Mouse (Mus musculus) neural tube, embryonic 14.5 days (tissue): ENCODE measurements around the gene Derl3. TPM values are rescaled to one million over a fixed set of nuclear protein-coding genes. Genes with fewer than 3 reads are reported as not detected.
"Not testable (repeated sequence)": the region's sequence is repeated elsewhere in the genome, so short reads cannot be mapped to it uniquely, and the experiment has no call there.

Source experiments
- ATAC-seq: fragments of 200-750 bp; cut with Nextera tagmentation; 2 replicates; pipeline ENCODE4 v1.8.0; 2017; ENCODE audit warnings: low read depth, mild to moderate bottlenecking, moderate TSS enrichment, moderate library complexity
- H3K27ac ChIP-seq: fragments of 300-500 bp; sonication (generic); 2 replicates; pipeline ENCODE4 v1.5.1; 2014; ENCODE audit warnings: low read depth, mild to moderate bottlenecking, control low read depth, low read length, moderate library complexity, mixed read lengths
- H3K27me3 ChIP-seq: fragments of 300-500 bp; sonication (generic); 2 replicates; pipeline ENCODE4 v1.6.1; 2014; ENCODE audit warnings: low read length; ENCODE audit not compliant: control insufficient read depth, insufficient read depth
- H3K36me3 ChIP-seq: fragments of 300-500 bp; sonication (generic); 2 replicates; pipeline ENCODE4 v1.6.1; 2014; ENCODE audit warnings: low read length, mixed read lengths; ENCODE audit not compliant: control insufficient read depth, insufficient read depth
- H3K4me1 ChIP-seq: fragments of 300-500 bp; sonication (generic); 2 replicates; pipeline ENCODE4 v1.6.1; 2014; ENCODE audit warnings: low read length; ENCODE audit not compliant: control insufficient read depth, insufficient read depth
- H3K4me2 ChIP-seq: fragments of 300-500 bp; sonication (generic); 2 replicates; pipeline ENCODE4 v1.6.1; 2014; ENCODE audit warnings: mild to moderate bottlenecking, low read depth, low read length, control low read depth
- H3K4me3 ChIP-seq: fragments of 300-500 bp; sonication (generic); 2 replicates; pipeline ENCODE4 v1.5.1; 2014; ENCODE audit warnings: low read depth, low read length, control low read depth, mixed read lengths
- H3K9ac ChIP-seq: fragments of 300-500 bp; sonication (generic); replicated peaks from 2 replicates; pipeline ENCODE4 v1.6.1; 2014; ENCODE audit warnings: low read depth, mild to moderate bottlenecking, control low read depth, low read length, mixed read lengths
- H3K9me3 ChIP-seq: fragments of 300-500 bp; sonication (generic); 2 replicates; pipeline ENCODE4 v1.6.1; 2016; ENCODE audit warnings: low read length; ENCODE audit not compliant: control insufficient read depth
- WGBS: fragments of 180-500 bp; shearing (Covaris S2); extraction: QIAGEN DNeasy Blood & Tissue Kit; methylation state at CpG from one replicate; pipeline ENCODE4 v1.1.7; 2014; 5-methylcytosine and 5-hydroxymethylcytosine counted together
- polyA plus RNA-seq: library from polyadenylated mRNA; unstranded; fragments of >200 nt; fragmentation: Nextera tagmentation; extraction: Ambion mirVana; gene quantifications from 2 replicates; pipeline ENCODE4 v1.2.1, GENCODE M21; 2014

The Derl3 gene
- polyA plus RNA-seq, 1 experiment from 2014 or later: 1.9 TPM

DNA sequence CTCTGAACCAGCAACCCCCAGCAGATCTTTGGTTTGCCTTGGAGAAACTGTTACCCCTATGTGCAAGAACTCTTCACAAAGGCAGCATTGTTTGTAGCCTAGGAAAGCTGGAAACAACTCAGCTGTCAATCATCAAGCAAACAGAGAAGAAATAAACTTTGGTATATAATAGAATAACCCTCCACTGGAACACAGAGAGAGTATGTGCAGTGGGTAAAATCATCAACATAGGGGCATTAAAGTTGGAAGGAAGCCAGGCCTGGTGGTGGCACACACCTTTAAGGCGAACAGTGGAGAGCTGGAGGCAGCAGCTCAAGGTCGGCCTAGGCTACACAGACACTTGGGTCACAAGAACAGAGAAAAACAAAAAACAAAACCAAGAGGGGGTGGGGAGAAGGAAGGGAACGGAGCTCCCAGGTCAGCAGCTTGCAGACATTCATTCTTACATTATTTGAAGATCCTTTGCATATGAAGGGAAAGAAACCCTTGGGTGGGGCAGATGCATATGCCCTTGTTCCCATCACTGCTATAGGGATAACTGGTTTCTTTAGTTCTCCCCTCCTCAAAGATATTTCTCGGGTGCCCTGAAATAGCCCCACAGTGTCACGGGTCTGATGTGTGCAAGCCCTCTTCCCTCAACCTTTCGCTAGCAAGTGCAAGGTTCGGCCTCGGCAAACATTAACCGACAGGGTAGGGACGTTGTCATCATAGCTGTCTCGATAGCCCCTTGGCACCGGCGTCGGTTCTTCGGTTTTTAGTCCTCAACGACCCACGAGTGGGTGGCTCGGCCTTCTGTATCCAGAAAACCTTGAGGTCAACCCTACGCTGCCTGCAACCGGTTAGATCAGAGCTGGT, 11.4 kb upstream of the Derl3 start:
- Histone ChIP-seq H3K4me3 (no peak overlapping the region), H3K36me3 (no peaks in the 10 kb centered on the region), H3K27me3 (no peaks in the 10 kb centered on the region), H3K4me2 (no peak overlapping the region), H3K9ac (no peak overlapping the region), H3K4me1 (no peaks in the 10 kb centered on the region), H3K9me3 (no peaks in the 10 kb centered on the region), H3K27ac (no peak overlapping the region)
- no peak for ATAC-seq
- WGBS: 21% methylated on average over 20 of the region's 20 CpGs

GRCm38 (mm10) chr10:75882433-75883231, 10.6 kb upstream of the Derl3 start:
- no peak overlapping the region for H3K4me3 ChIP-seq
- no peaks in the 10 kb centered on the region for H3K9me3 ChIP-seq
- no peaks in the 10 kb centered on the region for H3K27me3 ChIP-seq
- no peaks in the 10 kb centered on the region for H3K4me1 ChIP-seq
- H3K27ac ChIP-seq: no peak overlapping the region
- no peak overlapping the region for H3K4me2 ChIP-seq
- WGBS: 6% methylated on average over 15 of the region's 15 CpGs
- ATAC-seq: peak; percentile 47; the same call in 1 of the 2 replicates
- no peak overlapping the region for H3K9ac ChIP-seq
- H3K36me3 ChIP-seq: no peaks in the 10 kb centered on the region

DNA sequence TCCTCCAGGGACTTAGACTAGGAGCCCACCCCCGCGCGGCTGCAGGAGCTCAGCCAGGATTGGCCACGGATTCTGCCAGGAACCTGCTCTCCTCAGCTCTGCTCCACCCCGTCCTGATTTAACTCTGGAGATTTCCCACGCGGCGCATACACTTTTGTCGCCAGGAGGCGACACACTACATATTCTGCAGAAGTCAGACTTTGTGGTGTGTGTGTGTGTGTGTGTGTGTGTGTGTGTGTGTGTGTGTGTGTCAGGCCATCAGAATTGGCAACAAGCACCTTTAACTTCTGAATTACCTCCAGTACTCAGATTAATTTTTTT, 10.0 kb upstream of the Derl3 start:
- H3K4me1 ChIP-seq: no peaks in the 10 kb centered on the region
- no peaks in the 10 kb centered on the region for H3K9me3 ChIP-seq
- H3K4me2 ChIP-seq: no peak overlapping the region
- no peak overlapping the region for H3K27ac ChIP-seq
- peak; percentile 72 for ATAC-seq
- WGBS: under 1% methylated on average over 10 of the region's 10 CpGs
- no peak overlapping the region for H3K9ac ChIP-seq
- H3K36me3 ChIP-seq: no peaks in the 10 kb centered on the region
- H3K4me3 ChIP-seq: no peak overlapping the region
- H3K27me3 ChIP-seq: no peaks in the 10 kb centered on the region

DNA sequence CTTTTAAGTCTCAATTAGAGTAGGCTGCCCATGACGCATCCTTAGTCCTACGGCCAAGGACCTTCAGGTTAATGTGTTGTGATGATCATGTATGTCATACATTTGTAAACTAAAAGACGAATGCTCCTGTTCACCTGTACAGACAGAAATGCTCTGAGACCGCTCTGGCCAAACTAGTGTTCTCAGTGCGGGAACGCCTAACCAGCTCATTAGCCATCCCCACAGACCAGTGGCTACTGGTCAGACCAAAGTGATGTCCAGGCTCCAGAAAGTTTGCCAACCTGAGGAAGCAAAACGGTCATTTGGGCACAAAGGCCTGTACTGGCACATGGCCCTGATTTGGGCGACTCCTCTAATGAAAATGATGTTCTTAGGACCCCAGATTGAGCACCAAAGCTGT, 8.5 kb upstream of the Derl3 start:
- no peaks in the 10 kb centered on the region for H3K4me1 ChIP-seq
- H3K4me2 ChIP-seq: no peak overlapping the region
- no peaks in the 10 kb centered on the region for H3K9me3 ChIP-seq
- no peaks in the 10 kb centered on the region for H3K36me3 ChIP-seq
- WGBS: 95% methylated on average over 8 of the region's 8 CpGs
- ATAC-seq: no peak
- no peaks in the 10 kb centered on the region for H3K27me3 ChIP-seq
- H3K4me3 ChIP-seq: no peak overlapping the region
- H3K9ac ChIP-seq: no peak overlapping the region
- H3K27ac ChIP-seq: no peak overlapping the region

DNA sequence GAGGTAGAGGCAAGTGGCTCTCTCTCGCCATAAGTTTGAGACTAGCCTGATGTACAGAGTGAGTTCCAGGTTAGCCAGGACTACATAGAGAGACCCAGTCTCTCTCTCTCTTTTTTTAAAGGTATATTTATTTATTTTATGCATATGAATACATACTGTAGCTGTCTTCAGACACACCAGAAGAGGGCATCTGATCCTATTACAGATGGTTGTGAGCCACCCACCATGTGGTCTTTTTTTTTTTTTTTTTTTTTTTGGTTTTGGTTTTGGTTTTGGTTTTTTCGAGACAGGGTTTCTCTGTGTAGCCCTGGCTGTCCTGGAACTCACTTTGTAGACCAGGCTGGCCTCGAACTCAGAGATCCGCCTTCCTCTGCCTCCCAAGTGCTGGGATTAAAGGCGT, 5.7 kb upstream of the Derl3 start:
- 93% methylated on average over 5 of the region's 5 CpGs for WGBS

DNA sequence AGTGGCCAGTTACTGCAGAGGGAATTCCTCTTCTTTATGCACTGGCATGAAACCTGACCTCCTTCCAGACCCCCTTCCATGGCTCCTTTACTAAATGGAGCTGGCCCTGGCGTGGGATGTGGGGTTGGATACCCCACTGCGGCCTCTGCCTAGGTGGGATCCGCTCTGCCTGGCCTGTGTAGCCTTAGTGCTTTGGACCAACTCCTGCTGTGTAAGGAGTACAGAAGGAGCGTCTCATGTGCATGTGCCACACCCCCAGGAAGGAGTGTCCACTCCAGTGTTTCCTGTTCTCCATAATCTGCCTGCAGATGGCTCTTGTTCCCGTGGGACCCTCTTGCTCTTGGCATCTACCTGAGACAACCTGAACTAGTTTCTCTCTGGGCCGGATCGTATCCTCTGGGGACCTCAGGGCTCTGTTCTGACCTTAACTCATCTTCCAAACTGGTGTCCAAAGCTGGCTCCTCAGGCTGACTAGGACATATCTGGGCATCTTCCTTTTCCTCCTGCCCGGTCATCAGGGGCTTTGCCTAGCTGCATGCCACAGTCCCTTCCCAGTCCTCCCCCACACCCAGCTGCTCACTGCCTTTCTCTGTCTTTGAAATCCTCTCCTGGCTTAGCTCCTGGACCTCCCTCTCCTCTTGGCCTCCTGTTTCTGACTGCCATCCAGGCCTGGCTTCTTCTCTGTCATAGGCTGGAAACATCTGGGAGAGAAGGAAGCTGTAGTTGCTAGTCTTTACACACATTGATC, 3.6 kb upstream of the Derl3 start:
- 55% methylated on average over 8 of the region's 8 CpGs for WGBS
- Histone ChIP-seq H3K4me1 (no peaks in the 10 kb centered on the region; the same call in none of the 2 replicates), H3K4me2 (no peak overlapping the region), H3K4me3 (no peak overlapping the region), H3K9me3 (no peaks in the 10 kb centered on the region), H3K27me3 (no peaks in the 10 kb centered on the region), H3K27ac (no peak overlapping the region), H3K36me3 (peaks cover under 1% of the 10 kb centered on the region; the same call in 1 of the 2 replicates), H3K9ac (no peak overlapping the region)
- ATAC-seq: no peak

More for the DNA sequence above, 5.7 kb upstream of the Derl3 start:
- H3K9me3 ChIP-seq, H3K36me3 ChIP-seq, H3K4me1 ChIP-seq, ATAC-seq, H3K4me2 ChIP-seq, H3K4me3 ChIP-seq, H3K27me3 ChIP-seq, H3K9ac ChIP-seq, H3K27ac ChIP-seq: not testable (repeated sequence)

GRCm38 (mm10) chr10:75894601-75895000, 1.4 kb downstream of the Derl3 start:
- no peak overlapping the region for H3K4me3 ChIP-seq
- WGBS: 79% methylated on average over 6 of the region's 6 CpGs
- H3K36me3 ChIP-seq: peaks cover 29% of the 10 kb centered on the region
- H3K9ac ChIP-seq: no peak overlapping the region
- no peak overlapping the region for H3K4me2 ChIP-seq
- H3K27me3 ChIP-seq: no peaks in the 10 kb centered on the region
- H3K4me1 ChIP-seq: no peaks in the 10 kb centered on the region; the same call in none of the 2 replicates
- ATAC-seq: no peak
- no peak overlapping the region for H3K27ac ChIP-seq
- no peaks in the 10 kb centered on the region for H3K9me3 ChIP-seq

DNA sequence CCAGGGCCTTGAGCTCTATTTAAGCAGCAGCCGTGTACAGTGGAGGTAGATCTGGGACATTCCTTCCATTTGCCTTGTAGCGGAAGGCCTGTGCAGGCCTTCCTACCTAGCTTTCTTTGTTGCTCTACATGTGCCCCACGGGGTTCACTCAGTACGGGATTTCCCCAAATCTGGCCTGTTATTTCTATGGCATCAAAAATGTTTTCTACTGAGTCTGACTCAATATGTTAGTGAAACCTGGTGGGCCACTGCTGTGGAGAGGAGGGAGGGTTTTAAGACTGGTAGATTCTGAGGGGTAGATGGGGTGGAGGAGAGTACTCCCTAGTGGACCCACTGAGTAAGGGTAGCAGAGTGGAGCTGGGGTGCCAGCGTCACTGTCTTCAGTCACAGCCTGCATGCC, 2.5 kb downstream of the Derl3 start:
- peaks cover 35% of the 10 kb centered on the region for H3K36me3 ChIP-seq
- 94% methylated on average over 5 of the region's 5 CpGs for WGBS

More for the DNA sequence above, 2.5 kb downstream of the Derl3 start:
- Histone ChIP-seq H3K4me2 (no peak overlapping the region), H3K27ac (no peak overlapping the region), H3K4me1 (no peaks in the 10 kb centered on the region; the same call in none of the 2 replicates), H3K9ac (no peak overlapping the region), H3K9me3 (no peaks in the 10 kb centered on the region), H3K27me3 (no peaks in the 10 kb centered on the region), H3K4me3 (no peak overlapping the region)
- no peak for ATAC-seq
